Mouse (Mus musculus) gastrocnemius, adult 8-10 months (tissue): ENCODE measurements around the gene Exosc9. TPM values are rescaled to one million over a fixed set of nuclear protein-coding genes. Genes with fewer than 3 reads are reported as not detected.

Experiments
- DNase-seq, 2 experiments: peaks; one replicate each; pipeline ENCODE4 v3.0.0; 2022; ENCODE audit warnings: low spot score in 2 of 2
- total RNA-seq, 4 experiments: library from RNA; stranded (reverse); gene quantifications; 2 replicates each; pipeline ENCODE4 v1.2.4; 2022

Exosc9 gene
- 10 to 100 TPM; 15.0 to 16.7 (median 15.4) TPM for total RNA-seq

- DNase-seq = peak; percentile 80 to 83
These were observed at the start of gene Exosc9 for GRCm38 (mm10) chr3:36552406-36553047. TSS of gene Exosc9 (plus strand) at chr3:36552606.

DNA sequence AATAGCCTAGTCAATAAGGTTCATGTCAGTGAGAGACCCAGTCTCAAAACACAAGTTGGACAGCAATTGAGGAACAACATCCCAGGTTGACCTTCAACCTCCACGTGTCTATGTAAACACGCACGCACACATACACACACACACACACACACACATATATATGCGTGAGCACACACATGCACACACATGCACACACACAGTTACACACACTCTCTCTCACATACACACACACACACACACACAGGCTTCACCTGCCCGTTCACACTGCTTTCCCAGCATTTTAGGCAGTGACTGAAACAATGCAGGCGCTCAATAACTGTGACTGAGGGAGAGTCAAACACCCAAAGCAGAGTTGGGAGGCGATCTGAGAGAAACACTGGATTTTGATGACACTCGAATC lies 47.1 kb upstream of the Exosc9 start:
- DNase-seq = no peak

GRCm38 (mm10) chr3:36505809-36506735 lies 46.3 kb upstream of the Exosc9 start:
- DNase-seq = no peak

DNA sequence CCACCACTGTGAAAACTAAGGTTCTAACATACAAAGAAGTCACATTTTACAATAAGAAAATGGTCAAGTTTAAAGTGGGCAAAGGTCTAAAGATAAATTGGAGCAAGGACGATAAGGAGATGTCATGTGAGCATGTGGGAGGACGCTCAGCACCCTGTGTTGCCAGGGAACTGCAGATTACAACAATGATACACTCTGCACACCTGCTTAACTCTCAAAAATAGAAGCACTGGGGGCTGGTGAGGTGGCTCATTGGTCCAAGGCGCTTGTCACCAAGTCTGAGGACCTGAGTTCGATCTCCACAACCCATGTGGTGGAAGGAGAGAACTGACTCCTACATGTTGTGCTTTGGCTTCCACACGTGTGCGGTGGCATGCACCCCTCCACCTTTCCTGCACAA lies 40.9 kb upstream of the Exosc9 start:
- no peak for DNase-seq

DNA sequence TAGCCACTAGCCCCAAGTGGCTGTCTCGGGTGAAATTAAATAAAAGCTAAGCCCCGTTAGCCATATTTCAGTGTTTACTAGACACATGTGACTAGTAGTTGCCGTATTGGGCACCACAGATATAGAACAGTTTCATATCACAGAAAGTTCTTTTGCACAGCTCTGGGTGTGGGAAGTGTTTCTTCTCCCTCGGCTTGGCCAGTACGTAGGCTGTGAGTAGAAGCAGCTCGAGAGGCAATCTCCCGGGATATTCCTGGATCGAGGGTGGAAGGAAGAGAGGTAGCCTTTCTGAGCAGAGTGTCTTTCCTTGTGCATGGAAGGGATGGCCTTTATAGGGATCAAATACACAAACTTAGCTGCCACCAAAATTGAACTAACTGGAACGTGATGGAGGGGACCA lies 36.2 kb upstream of the Exosc9 start:
- no peak for DNase-seq

GRCm38 (mm10) chr3:36521073-36522060 lies 31.0 kb upstream of the Exosc9 start, which contains the start of gene Gm11549:
TSS of gene Gm11549 (minus strand) at chr3:36521813.
- DNase-seq = no peak

DNA sequence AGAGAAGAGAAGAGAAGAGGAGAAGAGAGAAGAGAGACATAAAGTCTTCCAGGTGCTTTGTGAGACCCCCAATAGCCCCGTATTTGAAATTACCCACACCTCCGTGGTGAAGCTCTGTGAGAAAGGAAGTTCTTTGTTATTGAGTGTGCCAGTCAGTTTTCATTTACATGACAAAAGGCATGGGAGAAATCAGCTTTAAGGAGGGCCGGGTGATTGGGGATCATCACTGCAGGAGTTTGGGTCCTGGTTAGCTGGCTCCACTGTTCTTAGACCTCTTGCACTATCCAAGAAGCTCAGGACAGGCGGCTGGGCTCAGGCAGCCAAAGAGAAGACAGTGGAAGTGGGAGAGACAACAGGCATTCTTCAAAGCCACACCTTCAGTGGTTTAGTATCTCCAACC lies 30.3 kb upstream of the Exosc9 start:
- DNase-seq = no peak

DNA sequence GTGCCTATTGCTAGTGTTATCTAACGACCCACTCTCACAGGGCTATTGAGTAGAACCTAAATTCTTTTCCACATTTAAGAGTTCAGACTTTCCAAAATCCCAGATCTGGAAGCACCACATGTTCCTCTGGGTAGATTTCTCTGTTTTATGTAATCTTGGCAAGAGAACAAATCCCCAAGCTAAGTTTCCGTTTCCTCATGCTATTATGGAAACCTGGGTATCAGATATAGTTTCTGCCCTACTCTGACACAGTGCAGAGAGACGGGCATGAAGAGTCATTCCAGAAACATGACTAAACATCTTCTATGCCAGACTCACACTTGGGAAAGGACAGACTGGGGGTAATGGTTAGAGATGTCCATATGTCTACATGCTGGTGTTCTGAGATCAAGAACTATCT lies 27.9 kb upstream of the Exosc9 start:
- no peak for DNase-seq

DNA sequence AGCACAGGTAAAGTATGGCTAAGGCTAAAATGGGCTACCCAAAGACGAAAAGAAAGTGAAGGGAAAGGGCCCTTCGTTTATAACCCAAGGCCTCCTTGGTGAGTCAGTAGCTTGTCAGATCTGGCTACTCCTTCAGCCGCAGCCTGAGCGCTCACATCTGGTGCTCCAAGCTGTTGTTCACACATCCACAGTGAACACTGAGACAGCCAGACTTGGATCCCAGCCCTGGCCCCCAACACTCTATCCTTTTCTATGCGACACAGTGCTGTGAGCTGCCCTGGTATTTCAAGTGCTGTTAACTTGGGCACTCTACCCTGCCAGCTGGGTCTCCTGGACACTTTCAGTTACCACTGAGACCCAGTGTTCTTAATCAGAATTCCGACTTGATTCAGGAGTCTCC lies 22.1 kb upstream of the Exosc9 start:
- no peak for DNase-seq

- DNase-seq = no peak
These were observed 21.6 kb upstream of the Exosc9 start for GRCm38 (mm10) chr3:36530781-36531180.

- DNase-seq = no peak
These were observed 21.2 kb upstream of the Exosc9 start for GRCm38 (mm10) chr3:36531242-36531641.

DNA sequence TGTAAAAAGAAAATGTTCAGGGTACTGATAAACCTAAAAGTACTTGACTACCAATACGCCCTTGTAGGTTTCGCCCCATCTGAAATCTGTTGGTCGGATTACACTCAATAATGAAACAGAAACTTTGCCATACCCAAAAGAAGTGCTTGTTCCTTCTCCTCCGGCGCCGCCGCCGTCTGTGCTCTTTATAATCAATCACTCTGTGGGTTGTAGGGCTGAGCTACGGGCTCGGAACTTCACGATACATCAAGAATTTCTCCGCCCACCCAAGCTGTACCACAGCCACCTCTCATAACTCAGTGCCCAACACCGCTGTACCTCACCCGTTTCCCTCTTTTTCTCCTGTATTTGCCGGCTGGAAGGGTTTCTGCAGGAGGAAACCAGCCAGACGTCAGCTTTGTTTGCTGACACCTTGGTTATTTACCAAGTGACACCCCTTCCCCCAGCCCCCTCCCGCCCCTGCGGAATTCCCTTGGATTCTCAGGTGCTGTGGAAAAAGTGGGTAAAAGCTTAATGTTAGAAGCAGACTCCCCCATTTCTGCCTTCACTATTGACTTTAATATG lies 20.3 kb upstream of the Exosc9 start:
- no peak for DNase-seq

GRCm38 (mm10) chr3:36532738-36533137 lies 19.7 kb upstream of the Exosc9 start:
- no peak for DNase-seq

DNA sequence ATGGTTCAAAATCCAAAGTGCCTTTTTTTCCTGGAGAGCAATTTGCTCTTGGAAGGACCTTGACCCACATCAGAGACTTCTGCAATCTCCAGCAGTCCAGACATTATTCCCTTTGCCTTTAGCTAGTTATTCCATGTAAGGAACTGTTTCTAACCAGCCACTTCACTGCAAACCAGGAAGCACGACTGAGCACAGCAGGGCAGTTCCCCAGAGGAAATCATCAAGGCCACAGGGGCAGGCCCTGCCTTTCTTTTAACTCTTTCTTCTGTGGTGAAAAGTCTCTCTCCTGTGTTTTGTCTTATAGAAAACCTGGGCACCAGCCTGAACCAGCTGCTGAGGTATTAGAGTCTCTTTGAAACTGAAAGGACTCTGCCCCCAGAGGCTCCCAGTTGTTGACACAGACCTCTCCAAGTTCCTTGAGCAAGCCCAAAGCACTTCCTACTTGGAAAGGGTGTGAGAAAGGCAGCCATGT lies 19.2 kb upstream of the Exosc9 start:
- no peak for DNase-seq

GRCm38 (mm10) chr3:36536041-36536440 lies 16.4 kb upstream of the Exosc9 start:
- DNase-seq = no peak

GRCm38 (mm10) chr3:36537701-36538470 lies 14.5 kb upstream of the Exosc9 start:
- DNase-seq = no peak

- no peak for DNase-seq
These were observed 11.7 kb upstream of the Exosc9 start for GRCm38 (mm10) chr3:36540756-36541155.

DNA sequence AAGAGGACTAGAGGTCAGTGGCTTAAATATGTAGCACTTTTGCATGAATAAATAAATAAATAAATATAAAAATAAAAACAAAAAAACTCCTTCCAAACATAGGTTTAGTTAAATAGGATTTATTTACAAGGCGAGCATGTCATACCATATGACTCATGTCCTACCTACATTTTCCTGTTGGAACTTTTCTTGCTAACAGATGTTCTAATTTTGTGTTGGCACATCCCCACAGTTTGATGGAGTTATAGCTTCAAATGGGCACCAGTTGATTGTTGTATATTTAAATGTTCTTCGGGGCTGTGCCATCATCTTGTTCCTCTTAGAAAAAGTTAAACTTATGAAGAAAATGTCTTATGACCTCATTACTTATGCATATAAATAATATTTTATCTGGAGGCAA lies 11.0 kb upstream of the Exosc9 start:
- no peak for DNase-seq

DNA sequence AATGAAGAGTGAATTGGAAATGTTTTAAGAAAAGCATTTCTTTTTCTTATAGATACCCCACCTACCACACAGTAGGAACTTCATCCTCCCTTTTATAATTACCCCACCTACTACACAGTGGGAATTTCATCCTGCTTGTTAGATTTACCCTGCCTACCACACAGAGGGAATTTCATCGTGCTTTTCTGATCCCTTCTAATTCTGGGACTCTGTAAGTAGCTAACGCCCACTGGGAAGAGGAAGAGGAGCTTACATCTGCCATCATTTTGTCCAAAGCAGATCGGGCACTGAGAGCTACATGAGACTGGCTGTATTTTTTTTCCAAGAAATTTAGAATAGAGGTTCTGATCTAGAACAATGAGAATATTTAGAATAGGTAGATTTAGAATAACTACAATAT lies 7.4 kb upstream of the Exosc9 start:
- DNase-seq = no peak

DNA sequence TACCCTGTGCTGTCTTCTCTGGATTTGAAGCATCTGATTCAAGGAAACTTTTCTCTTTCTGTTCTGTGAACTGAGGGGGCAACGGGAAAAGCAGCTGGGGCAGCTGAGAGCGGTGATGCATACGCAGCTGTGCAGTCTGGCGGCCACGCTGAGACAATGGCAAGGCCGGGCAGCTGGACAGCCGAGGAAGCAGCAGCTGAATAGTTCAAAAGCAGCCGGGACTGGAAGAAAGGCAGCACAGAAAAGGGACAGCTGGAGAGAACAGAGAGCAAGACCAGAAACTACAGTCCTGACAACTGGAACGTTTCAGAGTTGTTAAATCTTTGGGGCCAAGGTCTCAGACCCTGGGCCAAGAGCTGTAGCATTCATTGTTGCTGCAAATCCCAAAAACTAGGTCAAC lies 1.1 kb upstream of the Exosc9 start:
- DNase-seq = peak in 1 of 2 experiments; percentile 21
